Mouse (Mus musculus) gastrocnemius, postnatal 4 days (tissue): ENCODE measurements at regions not wholly inside any gene's neighbourhood (a gene's known extent, or its start where the extent isn't known, plus 50 kb on each side); places are given as distances from the start of the nearest gene placed in this dataset.
A peak's percentile ranks its signal among the peaks of the same experiment; 100 is the strongest.

Experiments
- DNase-seq, 2 experiments: peaks; one replicate each; pipeline ENCODE4 v3.0.0; 2021 to 2022; ENCODE audit warnings: low spot score in 2 of 2, mixed read lengths in 2 of 2

- no peak for DNase-seq
Measured at GRCm38 (mm10) chr9:85126541-85126940, 186.0 kb upstream of the Gm11114 start.

DNA sequence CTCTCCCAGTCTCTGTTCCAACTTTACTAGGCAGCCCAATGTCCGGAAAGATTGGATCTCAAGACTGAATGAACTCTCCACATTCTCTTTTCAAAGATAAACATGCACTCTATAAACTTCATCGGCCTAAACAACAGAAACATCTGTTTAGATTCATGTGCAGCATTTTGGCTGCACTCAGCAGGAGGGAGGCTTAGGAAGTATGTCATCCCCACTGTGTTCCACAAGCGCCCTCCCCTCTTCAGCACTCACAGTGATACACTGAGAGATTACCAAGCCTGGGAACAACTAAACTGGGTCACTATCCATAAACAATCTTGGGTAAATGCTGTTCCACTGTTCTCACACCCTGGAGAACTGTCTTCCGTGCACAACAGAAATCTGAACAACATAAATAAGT lies 185.5 kb upstream of the Gm11114 start:
- peak in 1 of 2 experiments; percentile 11 for DNase-seq

- DNase-seq, result no peak
Measured at GRCm38 (mm10) chr9:85134900-85135299, 177.7 kb upstream of the Gm11114 start.

DNA sequence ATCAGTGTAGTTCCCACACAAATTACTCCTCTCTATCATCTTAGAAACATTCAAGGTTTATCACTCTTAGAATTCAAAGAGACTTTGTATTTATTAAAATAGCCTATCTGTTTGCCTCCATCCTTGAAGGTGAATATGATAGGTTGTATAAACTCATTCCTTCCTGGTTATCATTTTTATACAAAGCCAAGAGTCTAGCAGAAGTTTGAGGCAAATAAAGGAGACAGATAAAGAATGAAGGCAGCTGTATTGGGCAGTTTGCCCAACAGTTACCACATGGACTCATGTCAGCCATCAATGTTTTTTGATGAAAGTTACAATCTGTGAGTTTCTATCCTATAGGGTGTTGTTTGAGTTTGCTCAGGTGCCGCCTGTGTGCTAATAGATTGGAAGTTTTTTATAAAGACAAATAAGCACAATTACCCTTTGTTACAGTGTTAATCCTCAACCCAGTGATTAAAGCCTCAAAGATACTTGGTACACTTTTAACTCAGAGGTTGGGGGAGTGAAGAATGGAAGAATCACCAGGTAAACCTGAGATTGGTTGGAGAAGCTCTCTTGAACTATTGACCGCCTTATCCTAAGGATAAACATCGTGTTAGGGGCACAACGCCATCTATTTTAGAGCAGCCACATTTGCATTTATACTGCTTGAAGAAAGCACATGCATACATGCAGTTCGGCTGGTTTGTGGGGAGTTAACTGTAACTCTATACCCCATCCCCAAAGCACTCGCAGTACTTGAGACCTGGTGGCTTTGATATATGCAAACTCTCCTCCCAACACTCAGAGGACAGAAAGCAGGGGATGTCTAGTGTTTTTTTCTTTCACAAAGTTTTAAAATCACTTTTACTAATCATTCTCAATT lies 175.6 kb upstream of the Gm11114 start:
- DNase-seq, result no peak

GRCm38 (mm10) chr9:85139891-85140290 lies 172.7 kb upstream of the Gm11114 start:
- DNase-seq, result no peak

DNA sequence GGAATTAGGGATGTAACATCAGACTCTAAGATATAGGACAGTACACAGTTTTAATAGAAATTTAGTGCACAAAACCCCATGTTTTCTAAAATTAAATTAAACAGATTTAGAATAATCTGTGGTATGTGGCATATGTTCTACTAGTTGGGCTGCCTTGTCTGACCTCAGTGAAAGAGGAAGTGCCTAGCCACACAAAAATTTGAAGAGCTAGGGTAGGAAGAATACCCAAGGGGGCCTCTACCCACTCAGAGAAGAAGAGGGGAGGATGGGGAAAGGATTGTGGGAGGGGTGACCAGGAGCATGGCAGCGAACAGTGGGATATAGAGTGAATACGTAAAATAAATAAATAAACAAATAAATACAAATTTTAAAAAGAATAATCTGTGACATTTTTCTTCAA lies 168.2 kb upstream of the Gm11114 start:
- DNase-seq, result no peak

- DNase-seq, result no peak
Measured at GRCm38 (mm10) chr9:85165632-85166031, 146.9 kb upstream of the Gm11114 start.

DNA sequence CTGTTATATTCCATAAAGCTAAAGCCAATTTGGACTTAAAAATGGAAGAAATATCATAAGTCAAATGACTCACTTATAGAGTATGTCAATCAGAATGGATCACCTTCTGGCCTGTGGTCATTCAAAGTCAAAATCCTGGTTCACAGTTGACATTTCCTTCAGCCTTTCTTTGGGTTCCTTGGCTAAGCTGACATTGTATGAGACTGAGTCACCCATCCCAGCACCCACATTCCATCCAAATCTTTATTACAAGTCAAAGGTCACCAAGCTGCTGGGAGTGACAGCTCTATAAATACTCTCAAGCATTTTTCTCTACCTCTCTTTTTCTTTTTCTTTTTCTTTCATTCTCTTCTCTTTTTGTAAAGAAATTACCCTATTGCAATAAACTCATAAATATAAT lies 145.3 kb upstream of the Gm11114 start:
- no peak for DNase-seq

DNA sequence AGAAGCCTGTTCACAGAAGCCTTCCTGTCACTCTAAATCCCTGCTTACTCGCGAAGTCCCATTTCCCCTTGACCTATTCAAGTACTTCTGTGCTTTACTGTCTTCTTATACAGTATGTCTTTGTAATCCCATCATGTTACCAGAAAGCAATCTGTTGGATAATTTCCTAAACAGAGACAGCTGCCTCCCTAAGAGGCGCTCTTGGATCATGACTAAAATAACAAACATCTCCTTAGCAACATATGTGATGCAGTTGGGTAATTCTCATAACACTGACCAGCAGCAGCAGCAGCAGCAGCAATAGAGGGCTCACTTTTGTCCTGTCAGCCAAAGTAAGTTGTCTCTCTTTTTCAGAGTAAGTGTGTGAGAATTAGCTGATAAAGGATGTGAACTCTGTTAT lies 138.1 kb upstream of the Gm11114 start:
- DNase-seq, result no peak

DNA sequence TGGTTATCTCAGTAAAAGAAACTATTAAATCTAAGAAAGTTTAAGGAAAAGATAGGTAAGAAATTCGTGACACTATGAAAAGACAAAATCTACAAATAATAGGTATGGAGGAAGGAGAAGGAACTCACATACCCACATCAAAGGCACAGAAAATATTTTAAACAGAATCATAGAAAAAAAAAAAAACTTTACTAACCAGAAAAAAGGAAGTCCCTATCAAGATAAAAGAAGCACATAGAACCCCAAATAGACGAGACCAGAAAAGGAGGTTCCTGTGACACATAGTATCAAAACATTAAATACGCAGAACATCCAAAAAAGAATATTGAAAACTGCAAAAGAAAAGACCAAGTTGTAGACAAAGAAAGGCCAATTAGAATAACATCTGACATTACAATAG lies 111.4 kb upstream of the Gm11114 start:
- DNase-seq, result no peak

DNA sequence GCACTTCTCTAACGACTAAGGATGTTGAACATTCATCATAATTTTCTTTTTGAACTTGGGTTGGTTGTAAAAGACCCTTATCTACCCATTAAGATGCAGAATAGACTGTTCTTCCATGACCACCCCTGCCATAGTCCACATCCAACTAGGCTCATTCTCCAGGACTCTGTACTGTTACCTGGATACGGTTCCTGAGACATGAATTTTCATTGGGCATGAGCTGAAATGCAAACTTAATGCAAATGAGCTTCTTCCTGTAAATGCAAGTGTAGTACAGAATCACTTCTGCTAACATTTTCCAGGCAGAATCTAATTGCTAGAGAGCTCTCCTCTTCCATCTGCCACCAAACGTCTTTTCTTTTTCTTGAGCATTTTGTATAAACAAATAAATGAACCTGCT lies 87.7 kb upstream of the Gm11114 start:
- no peak for DNase-seq
